Comparison of ENCODE assay signal across 20 mouse cellular contexts in the genomic region with DNA sequence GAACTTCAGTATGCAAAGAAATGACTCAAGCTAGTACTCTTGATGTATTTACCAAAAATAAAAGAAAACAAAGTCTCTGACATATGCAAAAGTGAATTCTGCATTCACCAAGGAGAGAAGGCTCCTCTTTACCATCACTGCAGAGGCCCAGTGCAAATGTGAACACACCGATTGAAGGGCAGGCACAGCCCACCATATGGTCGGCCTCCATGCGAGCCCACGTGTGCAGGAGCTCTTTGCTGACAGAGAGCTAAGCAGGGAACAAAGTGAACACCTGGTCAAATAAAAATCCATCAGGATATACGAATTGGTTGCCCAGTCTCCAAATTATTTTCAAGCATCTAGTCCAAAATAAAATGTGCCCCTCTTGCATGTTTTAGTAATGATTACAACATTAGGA. TPM values are rescaled to one million over a fixed set of nuclear protein-coding genes. Genes with fewer than 3 reads are reported as not detected.
DNase-seq lines count a peak whose midpoint lies in the region; ATAC-seq and TF ChIP-seq lines count a peak whose summit lies in the region.
"Had no signal": no experiment of that assay in that cellular context is flagged by ENCODE, and none has a peak within 500 bp of the region (broad histone marks: within the 10 kb centered on the region; RNA-seq: fewer than 3 reads in every experiment).

No protein-coding gene starts in this region.

- peak; percentile 42; the same call in 1 of the 2 replicates for ATAC-seq in forebrain, embryonic 14.5 days
- ATAC-seq in forebrain, embryonic 11.5 days (replicated peaks; ENCODE audit: low FRiP score), result no peak
- no peak for ATAC-seq in lung, postnatal 0 days
- ATAC-seq: activated CD4-positive, CD25-positive, alpha-beta regulatory T cell, adult 4 months; forebrain, postnatal 0 days; inflammation-experienced regulatory T-cells, adult 6 months; intestine, postnatal 0 days; Patski had no signal

- H3K4me1 ChIP-seq in forebrain, embryonic 14.5 days (ENCODE audit: control insufficient read depth, insufficient read depth, low read length), result no peaks in the 10 kb centered on the region
- no peaks in the 10 kb centered on the region for H3K4me1 ChIP-seq in forebrain, embryonic 11.5 days (replicated peaks; ENCODE audit: control insufficient read depth, insufficient read depth, low read length)
- H3K4me1 ChIP-seq in lung, postnatal 0 days (ENCODE audit: insufficient read depth, low read depth, low read length), result no peaks in the 10 kb centered on the region
- H3K4me1 ChIP-seq: embryonic facial prominence, embryonic 12.5 days; forebrain, embryonic 12.5 days; hindbrain, embryonic 15.5 days had no signal

- no peaks in the 10 kb centered on the region for H3K27me3 ChIP-seq in forebrain, embryonic 14.5 days (replicated peaks; ENCODE audit: control insufficient read depth, insufficient read depth, low read length)
- H3K27me3 ChIP-seq in forebrain, embryonic 11.5 days (ENCODE audit: control insufficient read depth, insufficient read depth, low read length), result no peaks in the 10 kb centered on the region
- H3K27me3 ChIP-seq in lung, postnatal 0 days (replicated peaks; ENCODE audit: insufficient read depth, low read length), result no peaks in the 10 kb centered on the region
- H3K27me3 ChIP-seq: CH12.LX; embryonic facial prominence, embryonic 12.5 days; forebrain, embryonic 12.5 days; heart, embryonic 13.5 days; hindbrain, embryonic 15.5 days; Patski had no signal

- no peak for TF ChIP-seq CTCF in brain, embryonic 14.5 days (IDR thresholded peaks at IDR 0.05; ENCODE audit: borderline replicate concordance, extremely low read depth, insufficient read depth, insufficient read length)
- TF ChIP-seq CTCF in lung, postnatal 0 days (IDR thresholded peaks at IDR 0.05), result no peak

- no peaks in the 10 kb centered on the region for H3K9me3 ChIP-seq in forebrain, embryonic 14.5 days (replicated peaks; ENCODE audit: control insufficient read depth, low read length)
- no peaks in the 10 kb centered on the region for H3K9me3 ChIP-seq in forebrain, embryonic 11.5 days (ENCODE audit: control insufficient read depth, low read length)
- H3K9me3 ChIP-seq in lung, postnatal 0 days (ENCODE audit: low read length), result no peaks in the 10 kb centered on the region
- H3K9me3 ChIP-seq: embryonic facial prominence, embryonic 12.5 days; forebrain, embryonic 12.5 days; heart, embryonic 13.5 days; hindbrain, embryonic 15.5 days had no signal

- no peak for DNase-seq in forebrain, embryonic 14.5 days (ENCODE audit: low spot score)
- DNase-seq in forebrain, embryonic 11.5 days (ENCODE audit: low spot score), result no peak
- peak; percentile 39 for DNase-seq in brain, embryonic 14.5 days (ENCODE audit: low read depth)
- peak; percentile 17 for DNase-seq in cerebellum, adult 9-10 months
- DNase-seq in lung, postnatal 0 days (ENCODE audit: low spot score), result no peak
- no peak for DNase-seq in left cerebral cortex, adult 8-10 months (ENCODE audit: low spot score in 2 of 2)
- DNase-seq: adrenal gland, postnatal 14 days; forebrain, postnatal 0 days; gastrocnemius, postnatal 36 days; heart, adult 11 months; heart, postnatal 36 days had no signal

- TF ChIP-seq POLR2A in brain, embryonic 14.5 days (IDR thresholded peaks at IDR 0.05; ENCODE audit: borderline replicate concordance, extremely low read depth, insufficient read depth, insufficient read length, poor library complexity, severe bottlenecking), result no peak

- H3K27ac ChIP-seq in forebrain, embryonic 14.5 days (ENCODE audit: low read depth, low read length), result no peak overlapping the region
- H3K27ac ChIP-seq in forebrain, embryonic 11.5 days (ENCODE audit: low read depth, low read length), result no peak overlapping the region
- no peak overlapping the region for H3K27ac ChIP-seq in lung, postnatal 0 days (ENCODE audit: low read length)
- H3K27ac ChIP-seq: embryonic facial prominence, embryonic 12.5 days; forebrain, embryonic 12.5 days; heart, embryonic 13.5 days had no signal

- no peak for TF ChIP-seq EP300 in lung, postnatal 0 days (IDR thresholded peaks at IDR 0.05)

- no peak overlapping the region for H3K4me3 ChIP-seq in forebrain, embryonic 14.5 days (ENCODE audit: low read depth, low read length)
- no peak overlapping the region for H3K4me3 ChIP-seq in forebrain, embryonic 11.5 days (ENCODE audit: low read depth, low read length)
- H3K4me3 ChIP-seq in lung, postnatal 0 days (ENCODE audit: low read depth, low read length), result no peak overlapping the region
- H3K4me3 ChIP-seq: embryonic facial prominence, embryonic 12.5 days; forebrain, embryonic 12.5 days; heart, embryonic 13.5 days; hindbrain, embryonic 15.5 days had no signal

- 59% methylated on average over 5 of the region's 5 CpGs for WGBS in forebrain, embryonic 14.5 days
- WGBS in forebrain, embryonic 11.5 days, result 76% methylated on average over 5 of the region's 5 CpGs
- WGBS in lung, postnatal 0 days, result 62% methylated on average over 5 of the region's 5 CpGs

- H3K36me3 ChIP-seq in forebrain, embryonic 14.5 days (ENCODE audit: control insufficient read depth, insufficient read depth, low read length), result no peaks in the 10 kb centered on the region
- H3K36me3 ChIP-seq in forebrain, embryonic 11.5 days (ENCODE audit: control insufficient read depth, insufficient read depth, low read length), result no peaks in the 10 kb centered on the region
- H3K36me3 ChIP-seq in lung, postnatal 0 days (ENCODE audit: insufficient read depth, low read length), result no peaks in the 10 kb centered on the region
- H3K36me3 ChIP-seq: embryonic facial prominence, embryonic 12.5 days; forebrain, embryonic 12.5 days; heart, embryonic 13.5 days; hindbrain, embryonic 15.5 days had no signal

- H3K9ac ChIP-seq in forebrain, embryonic 14.5 days (ENCODE audit: low read length), result no peak overlapping the region
- H3K9ac ChIP-seq in forebrain, embryonic 11.5 days (ENCODE audit: low read length), result no peak overlapping the region
- no peak overlapping the region for H3K9ac ChIP-seq in lung, postnatal 0 days (replicated peaks; ENCODE audit: low read depth)
- H3K9ac ChIP-seq: embryonic facial prominence, embryonic 12.5 days; forebrain, embryonic 12.5 days; forebrain, postnatal 0 days; heart, embryonic 13.5 days; hindbrain, embryonic 15.5 days had no signal

- no peak overlapping the region for H3K4me2 ChIP-seq in forebrain, embryonic 14.5 days (ENCODE audit: low read length)
- no peak overlapping the region for H3K4me2 ChIP-seq in forebrain, embryonic 11.5 days (ENCODE audit: low read depth, low read length, severe bottlenecking)
- H3K4me2 ChIP-seq in lung, postnatal 0 days (replicated peaks; ENCODE audit: low read depth, low read length), result no peak overlapping the region
- H3K4me2 ChIP-seq: embryonic facial prominence, embryonic 12.5 days; forebrain, embryonic 12.5 days; heart, embryonic 13.5 days; hindbrain, embryonic 15.5 days had no signal

RNA-seq across cellular contexts. Expression of gene Ppargc1a, which starts 56.9 kb away (rescaled TPM):
- 5.4 and 7.2 TPM in 2 replicates for polyA plus RNA-seq in forebrain, embryonic 14.5 days (2014; fragmentation: Nextera tagmentation; extraction: Ambion mirVana)
- polyA plus RNA-seq in forebrain, embryonic 11.5 days (2014; fragmentation: Nextera tagmentation; extraction: Ambion mirVana), result 2.8 and 4.3 TPM in 2 replicates
- polyA plus RNA-seq in brain, embryonic 14.5 days (2012; rRNA removed), result 4.4 and 9.3 TPM in 2 replicates
- 4.0 and 4.8 TPM in 2 replicates for polyA plus RNA-seq in lung, postnatal 0 days (2015; fragmentation: Nextera tagmentation; extraction: Ambion mirVana)
- 10 to 100 TPM; 48.9 to 61.7 (median 54.2) TPM for total RNA-seq in left cerebral cortex, adult 8-10 months (2022)
- total RNA-seq: CH12.LX had no signal
- polyA plus RNA-seq: activated CD4-positive, CD25-positive, alpha-beta regulatory T cell, adult 4 months had no signal

Comparison
In these comparisons a context has a peak if more than half of its experiments do, and no peak if none do; other contexts are left out.
1. DNase-seq: peak in brain, embryonic 14.5 days (single experiment) and cerebellum, adult 9-10 months (single experiment); none in forebrain, embryonic 14.5 days (single experiment), forebrain, embryonic 11.5 days (single experiment), lung, postnatal 0 days (single experiment) and left cerebral cortex, adult 8-10 months (0 of 2).